Mouse (Mus musculus): ENCODE data around the gene Krtdap. TPM values are rescaled to one million over a fixed set of nuclear protein-coding genes. Genes with fewer than 3 reads are reported as not detected.

Krtdap gene
- polyA plus RNA-seq, 1 experiment: not detected

GRCm38 (mm10) chr7:30763456-30763855 is 24.2 kb upstream of the Krtdap start, which contains the start of gene Dmkn:
Gene Dmkn, plus strand, starts transcription at chr7:30763756.
- TF ChIP-seq MYOG (IDR thresholded peaks at IDR 0.05; ENCODE audit: control insufficient read depth, extremely low read depth, insufficient read length) (no peak), CTCF (IDR thresholded peaks at IDR 0.05; ENCODE audit: control insufficient read depth, insufficient read depth, insufficient read length) (no peak), MAX (IDR thresholded peaks at IDR 0.05) (no peak), CEBPB (IDR thresholded peaks at IDR 0.05; ENCODE audit: low read depth) (no peak), MYOD1 (IDR thresholded peaks at IDR 0.05; ENCODE audit: control insufficient read depth, insufficient read length, low read depth) (no peak), FOSL1 (IDR thresholded peaks at IDR 0.05; ENCODE audit: insufficient read depth, low read length, poor library complexity, severe bottlenecking) (no peak), USF1 (IDR thresholded peaks at IDR 0.05; ENCODE audit: low read depth) (no peak)
- Histone ChIP-seq H3K79me2 (ENCODE audit: control insufficient read depth, insufficient read depth) (no peaks in the 10 kb centered on the region), H3ac (ENCODE audit: control insufficient read depth, insufficient read length, low read depth) (no peak within 1 kb of the TSS), H3K79me3 (ENCODE audit: low read depth) (no peaks in the 10 kb centered on the region), H3K27me3 (ENCODE audit: control insufficient read depth, insufficient read depth, insufficient read length) (peaks cover 33% of the 10 kb centered on the region), H3K36me3 (ENCODE audit: control insufficient read depth, insufficient read depth) (no peaks in the 10 kb centered on the region), H3K4me3 (ENCODE audit: insufficient read depth, poor library complexity, severe bottlenecking) (no peak within 1 kb of the TSS)

- Histone ChIP-seq H3K27me3 (ENCODE audit: control insufficient read depth, insufficient read depth, insufficient read length) (peaks cover 33% of the 10 kb centered on the region), H3K79me3 (ENCODE audit: low read depth) (no peaks in the 10 kb centered on the region), H3K4me3 (ENCODE audit: insufficient read depth, poor library complexity, severe bottlenecking) (no peak overlapping the region), H3ac (ENCODE audit: control insufficient read depth, insufficient read length, low read depth) (no peak overlapping the region), H3K79me2 (ENCODE audit: control insufficient read depth, insufficient read depth) (no peaks in the 10 kb centered on the region), H3K36me3 (ENCODE audit: control insufficient read depth, insufficient read depth) (no peaks in the 10 kb centered on the region)
- TF ChIP-seq MAX (IDR thresholded peaks at IDR 0.05) (no peak), CTCF (IDR thresholded peaks at IDR 0.05; ENCODE audit: control insufficient read depth, insufficient read depth, insufficient read length) (no peak), CEBPB (IDR thresholded peaks at IDR 0.05; ENCODE audit: low read depth) (no peak), FOSL1 (IDR thresholded peaks at IDR 0.05; ENCODE audit: insufficient read depth, low read length, poor library complexity, severe bottlenecking) (no peak), MYOD1 (IDR thresholded peaks at IDR 0.05; ENCODE audit: control insufficient read depth, insufficient read length, low read depth) (no peak), USF1 (IDR thresholded peaks at IDR 0.05; ENCODE audit: low read depth) (no peak), MYOG (IDR thresholded peaks at IDR 0.05; ENCODE audit: control insufficient read depth, extremely low read depth, insufficient read length) (no peak)
Measured at GRCm38 (mm10) chr7:30765173-30765572, 22.5 kb upstream of the Krtdap start.

- no peak overlapping the region for H3K4me3 ChIP-seq (ENCODE audit: insufficient read depth, poor library complexity, severe bottlenecking)
- H3K27me3 ChIP-seq (ENCODE audit: control insufficient read depth, insufficient read depth, insufficient read length): peaks cover 33% of the 10 kb centered on the region
- H3K79me2 ChIP-seq (ENCODE audit: control insufficient read depth, insufficient read depth): no peaks in the 10 kb centered on the region
- no peaks in the 10 kb centered on the region for H3K79me3 ChIP-seq (ENCODE audit: low read depth)
- no peak overlapping the region for H3ac ChIP-seq (ENCODE audit: control insufficient read depth, insufficient read length, low read depth)
- H3K36me3 ChIP-seq (ENCODE audit: control insufficient read depth, insufficient read depth): no peaks in the 10 kb centered on the region
- TF ChIP-seq MYOD1 (IDR thresholded peaks at IDR 0.05; ENCODE audit: control insufficient read depth, insufficient read length, low read depth): no peak
- no peak for TF ChIP-seq MYOG (IDR thresholded peaks at IDR 0.05; ENCODE audit: control insufficient read depth, extremely low read depth, insufficient read length)
- no peak for TF ChIP-seq CTCF (IDR thresholded peaks at IDR 0.05; ENCODE audit: control insufficient read depth, insufficient read depth, insufficient read length)
- TF ChIP-seq USF1 (IDR thresholded peaks at IDR 0.05; ENCODE audit: low read depth): no peak
- TF ChIP-seq FOSL1 (IDR thresholded peaks at IDR 0.05; ENCODE audit: insufficient read depth, low read length, poor library complexity, severe bottlenecking): no peak
- no peak for TF ChIP-seq CEBPB (IDR thresholded peaks at IDR 0.05; ENCODE audit: low read depth)
- TF ChIP-seq MAX (IDR thresholded peaks at IDR 0.05): no peak
Measured at GRCm38 (mm10) chr7:30766408-30766807, 21.3 kb upstream of the Krtdap start.

GRCm38 (mm10) chr7:30769236-30769635 is 18.5 kb upstream of the Krtdap start:
- peaks cover 15% of the 10 kb centered on the region for H3K27me3 ChIP-seq (ENCODE audit: control insufficient read depth, insufficient read depth, insufficient read length)
- H3K79me2 ChIP-seq (ENCODE audit: control insufficient read depth, insufficient read depth): no peaks in the 10 kb centered on the region
- no peaks in the 10 kb centered on the region for H3K79me3 ChIP-seq (ENCODE audit: low read depth)
- H3ac ChIP-seq (ENCODE audit: control insufficient read depth, insufficient read length, low read depth): no peak overlapping the region
- no peak for TF ChIP-seq CEBPB (IDR thresholded peaks at IDR 0.05; ENCODE audit: low read depth)
- TF ChIP-seq MYOD1 (IDR thresholded peaks at IDR 0.05; ENCODE audit: control insufficient read depth, insufficient read length, low read depth): no peak
- no peak for TF ChIP-seq MAX (IDR thresholded peaks at IDR 0.05)
- TF ChIP-seq MYOG (IDR thresholded peaks at IDR 0.05; ENCODE audit: control insufficient read depth, extremely low read depth, insufficient read length): no peak
- no peak for TF ChIP-seq CTCF (IDR thresholded peaks at IDR 0.05; ENCODE audit: control insufficient read depth, insufficient read depth, insufficient read length)
- H3K4me3 ChIP-seq (ENCODE audit: insufficient read depth, poor library complexity, severe bottlenecking): no peak overlapping the region
- no peaks in the 10 kb centered on the region for H3K36me3 ChIP-seq (ENCODE audit: control insufficient read depth, insufficient read depth)

GRCm38 (mm10) chr7:30776104-30776503 is 11.6 kb upstream of the Krtdap start:
- H3K79me2 ChIP-seq (ENCODE audit: control insufficient read depth, insufficient read depth): no peaks in the 10 kb centered on the region
- TF ChIP-seq MYOD1 (IDR thresholded peaks at IDR 0.05; ENCODE audit: control insufficient read depth, insufficient read length, low read depth) (no peak), CTCF (IDR thresholded peaks at IDR 0.05; ENCODE audit: control insufficient read depth, insufficient read depth, insufficient read length) (no peak), USF1 (IDR thresholded peaks at IDR 0.05; ENCODE audit: low read depth) (no peak), MYOG (IDR thresholded peaks at IDR 0.05; ENCODE audit: control insufficient read depth, extremely low read depth, insufficient read length) (no peak), MAX (IDR thresholded peaks at IDR 0.05) (no peak), FOSL1 (IDR thresholded peaks at IDR 0.05; ENCODE audit: insufficient read depth, low read length, poor library complexity, severe bottlenecking) (no peak), CEBPB (IDR thresholded peaks at IDR 0.05; ENCODE audit: low read depth) (no peak)
- H3K27me3 ChIP-seq (ENCODE audit: control insufficient read depth, insufficient read depth, insufficient read length): no peaks in the 10 kb centered on the region
- no peaks in the 10 kb centered on the region for H3K36me3 ChIP-seq (ENCODE audit: control insufficient read depth, insufficient read depth)
- H3K4me3 ChIP-seq (ENCODE audit: insufficient read depth, poor library complexity, severe bottlenecking): no peak overlapping the region
- H3K79me3 ChIP-seq (ENCODE audit: low read depth): no peaks in the 10 kb centered on the region
- H3ac ChIP-seq (ENCODE audit: control insufficient read depth, insufficient read length, low read depth): no peak overlapping the region

- Histone ChIP-seq H3ac (ENCODE audit: control insufficient read depth, insufficient read length, low read depth) (no peak overlapping the region), H3K36me3 (ENCODE audit: control insufficient read depth, insufficient read depth) (no peaks in the 10 kb centered on the region), H3K27me3 (ENCODE audit: control insufficient read depth, insufficient read depth, insufficient read length) (no peaks in the 10 kb centered on the region), H3K79me3 (ENCODE audit: low read depth) (no peaks in the 10 kb centered on the region), H3K79me2 (ENCODE audit: control insufficient read depth, insufficient read depth) (no peaks in the 10 kb centered on the region), H3K4me3 (ENCODE audit: insufficient read depth, poor library complexity, severe bottlenecking) (no peak overlapping the region)
- no peak for TF ChIP-seq CTCF (IDR thresholded peaks at IDR 0.05; ENCODE audit: control insufficient read depth, insufficient read depth, insufficient read length)
- TF ChIP-seq MYOD1 (IDR thresholded peaks at IDR 0.05; ENCODE audit: control insufficient read depth, insufficient read length, low read depth): no peak
- no peak for TF ChIP-seq MYOG (IDR thresholded peaks at IDR 0.05; ENCODE audit: control insufficient read depth, extremely low read depth, insufficient read length)
- no peak for TF ChIP-seq CEBPB (IDR thresholded peaks at IDR 0.05; ENCODE audit: low read depth)
- no peak for TF ChIP-seq MAX (IDR thresholded peaks at IDR 0.05)
- no peak for TF ChIP-seq USF1 (IDR thresholded peaks at IDR 0.05; ENCODE audit: low read depth)
Measured at GRCm38 (mm10) chr7:30777081-30777579, 10.6 kb upstream of the Krtdap start.

All from C2C12 (cell line).